Mouse (Mus musculus) CD4-positive naive resting alpha-beta T cell, adult 76 days (primary cell): Measurements from ENCODE around the gene 5830473C10Rik. TPM values are rescaled to one million over a fixed set of nuclear protein-coding genes. Genes with fewer than 3 reads are reported as not detected.

Source experiments
- total RNA-seq: library from RNA; stranded (reverse); gene quantifications from one replicate; pipeline ENCODE4 v1.2.4, GENCODE M21; 2023

The 5830473C10Rik gene
- total RNA-seq, result not detected

DNA sequence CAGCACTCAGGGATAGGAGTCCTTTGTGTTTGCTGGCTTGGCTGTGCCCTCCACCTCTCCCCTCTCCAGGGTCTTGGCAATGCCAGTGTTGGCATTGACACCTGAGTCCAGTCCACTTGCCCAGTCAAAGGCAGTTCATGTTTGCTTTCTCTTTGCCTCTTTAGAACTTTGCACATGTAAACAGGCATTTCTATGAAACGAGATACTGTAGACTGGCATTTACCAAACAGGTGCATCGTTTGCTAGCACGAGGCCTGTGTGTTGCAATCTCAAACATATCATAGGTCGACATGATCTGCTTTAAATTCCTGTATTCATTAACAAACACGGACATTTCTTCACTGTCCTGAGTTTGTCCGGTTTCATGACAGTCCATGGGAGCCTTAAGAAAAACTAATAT lies at the start of gene 5830473C10Rik:
Gene 5830473C10Rik, plus strand, starts transcription at position 365 of the 400 bp plus-strand sequence.

GRCm38 (mm10) chr5:90518356-90519100 lies 42.4 kb upstream of the 5830473C10Rik start, which contains the start of gene Afm:
TSS of gene Afm (plus strand) at chr5:90518932.

DNA sequence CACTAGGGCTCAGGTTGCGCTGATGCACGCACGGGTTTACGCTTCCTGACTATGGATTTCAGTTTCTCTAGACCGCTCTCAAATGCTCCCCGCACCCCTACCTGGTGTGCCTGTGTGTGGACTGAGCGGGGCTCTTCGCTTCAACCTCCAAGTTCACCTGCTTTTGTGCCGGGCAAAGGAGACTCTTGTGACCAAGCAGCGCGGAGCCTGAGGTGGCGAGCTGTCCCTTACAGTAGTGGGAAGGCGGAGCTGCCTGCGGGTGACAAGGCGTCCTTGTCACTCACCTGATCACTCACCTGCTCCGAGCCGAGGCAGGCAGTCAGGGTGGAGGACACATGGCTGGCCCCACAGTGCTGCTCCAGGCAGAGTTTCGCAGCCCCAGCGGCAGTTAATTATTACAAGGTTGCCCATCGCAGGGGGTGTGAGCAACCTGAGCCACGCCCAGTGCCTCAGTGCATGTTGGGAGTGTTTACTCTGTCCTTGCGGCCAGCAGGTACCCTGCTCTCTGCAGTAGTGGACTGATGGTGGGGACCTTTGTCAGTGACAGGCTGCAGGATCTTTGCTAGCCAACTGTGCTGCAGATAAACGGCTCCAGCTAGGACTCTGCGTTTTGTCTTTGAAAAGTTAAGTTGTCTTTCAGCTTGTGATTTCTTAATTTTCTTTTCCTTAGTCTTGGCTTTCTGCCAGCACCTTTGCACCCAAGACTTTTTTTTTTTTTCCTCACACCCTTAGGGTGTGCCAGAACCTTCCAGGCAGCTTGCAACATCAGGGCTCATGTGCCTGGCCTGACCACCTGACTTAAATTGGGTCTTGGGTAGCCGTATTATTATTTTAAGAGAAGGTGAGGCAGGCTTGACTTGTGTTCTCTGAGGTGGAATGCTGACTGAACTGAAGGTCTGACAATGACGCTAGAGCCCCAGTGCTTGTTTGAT lies 79.6 kb downstream of the 5830473C10Rik start, which contains the start of gene Rassf6:
Gene Rassf6, minus strand, starts transcription at position 372 of the 932 bp plus-strand sequence.

Other genes starting within 250 kb of the 5830473C10Rik start
- 163 TPM for gene Ankrd17, start 194.5 kb upstream of the 5830473C10Rik start, total RNA-seq
- gene Gm9958, start 193.9 kb upstream of the 5830473C10Rik start, total RNA-seq, result 2.4 TPM
- gene Alb, start 100.2 kb upstream of the 5830473C10Rik start, total RNA-seq, result not detected
- gene Afp, start 70.4 kb upstream of the 5830473C10Rik start, total RNA-seq, result 6.5 TPM
- not detected for gene Afm, start 42.2 kb upstream of the 5830473C10Rik start, total RNA-seq
- gene Rassf6, start 79.5 kb downstream of the 5830473C10Rik start, total RNA-seq, result 0.59 TPM
- not detected for gene Cxcl5, start 198.3 kb downstream of the 5830473C10Rik start, total RNA-seq
- gene Ppbp, start 207.4 kb downstream of the 5830473C10Rik start, total RNA-seq, result 4.5 TPM
- not detected for gene Pf4, start 211.3 kb downstream of the 5830473C10Rik start, total RNA-seq
- not detected for gene Cxcl3, start 225.0 kb downstream of the 5830473C10Rik start, total RNA-seq
- gene Cxcl15, start 233.4 kb downstream of the 5830473C10Rik start, total RNA-seq, result not detected